In genomic region chr5:105761848-105762482, GRCm38 (mm10) we compare ENCODE assay signal across 9 mouse cellular contexts.
DNase-seq lines count a peak whose midpoint lies in the region; ATAC-seq lines count a peak whose summit lies in the region.
"Had no signal": no experiment of that assay in that cellular context is flagged by ENCODE, and none has a peak within 500 bp of the region (broad histone marks: within the 10 kb centered on the region; RNA-seq: fewer than 3 reads in every experiment).

No protein-coding gene starts in this region.

- H3K27me3 ChIP-seq in limb, embryonic 12.5 days, result no peaks in the 10 kb centered on the region
- no peaks in the 10 kb centered on the region for H3K27me3 ChIP-seq in limb, embryonic 10.5 days (ENCODE audit: low read depth, poor library complexity, severe bottlenecking)
- no peaks in the 10 kb centered on the region for H3K27me3 ChIP-seq in embryonic facial prominence, embryonic 14.5 days (replicated peaks; ENCODE audit: control insufficient read depth, insufficient read depth, low read length)
- H3K27me3 ChIP-seq in hindbrain, embryonic 14.5 days (ENCODE audit: control insufficient read depth, insufficient read depth, low read length), result no peaks in the 10 kb centered on the region
- no peaks in the 10 kb centered on the region for H3K27me3 ChIP-seq in stomach, embryonic 14.5 days (ENCODE audit: control insufficient read depth, insufficient read depth, low read length)
- no peaks in the 10 kb centered on the region for H3K27me3 ChIP-seq in kidney, embryonic 14.5 days (ENCODE audit: control insufficient read depth, insufficient read depth, low read length)
- H3K27me3 ChIP-seq: liver, embryonic 15.5 days had no signal

- H3K9ac ChIP-seq in limb, embryonic 12.5 days (replicated peaks), result no peak overlapping the region
- H3K9ac ChIP-seq in embryonic facial prominence, embryonic 14.5 days (ENCODE audit: low read depth, low read length), result no peak overlapping the region
- no peak overlapping the region for H3K9ac ChIP-seq in hindbrain, embryonic 14.5 days
- H3K9ac ChIP-seq in stomach, embryonic 14.5 days (replicated peaks; ENCODE audit: low read depth, low read length), result no peak overlapping the region
- no peak overlapping the region for H3K9ac ChIP-seq in kidney, embryonic 14.5 days (ENCODE audit: low read depth, low read length)
- H3K9ac ChIP-seq: liver, embryonic 15.5 days had no signal

- 34% methylated on average over 11 of the region's 11 CpGs for WGBS in limb, embryonic 12.5 days
- 45% methylated on average over 11 of the region's 11 CpGs for WGBS in limb, embryonic 10.5 days
- 26% methylated on average over 11 of the region's 11 CpGs for WGBS in embryonic facial prominence, embryonic 14.5 days
- WGBS in hindbrain, embryonic 14.5 days, result 20% methylated on average over 11 of the region's 11 CpGs
- 23% methylated on average over 11 of the region's 11 CpGs for WGBS in stomach, embryonic 14.5 days
- 58% methylated on average over 11 of the region's 11 CpGs for WGBS in kidney, embryonic 14.5 days

- no peak overlapping the region for H3K4me2 ChIP-seq in limb, embryonic 12.5 days
- peak overlapping the region; percentile 10; the same call in 1 of the 2 replicates for H3K4me2 ChIP-seq in embryonic facial prominence, embryonic 14.5 days (ENCODE audit: low read depth, low read length)
- H3K4me2 ChIP-seq in hindbrain, embryonic 14.5 days (replicated peaks), result no peak overlapping the region; the same call in 1 of the 2 replicates
- no peak overlapping the region for H3K4me2 ChIP-seq in stomach, embryonic 14.5 days (replicated peaks; ENCODE audit: low read depth, low read length)
- H3K4me2 ChIP-seq in kidney, embryonic 14.5 days (replicated peaks; ENCODE audit: low read depth, low read length), result no peak overlapping the region
- H3K4me2 ChIP-seq: liver, embryonic 15.5 days had no signal

- H3K4me3 ChIP-seq in limb, embryonic 12.5 days (replicated peaks), result no peak overlapping the region
- no peak overlapping the region for H3K4me3 ChIP-seq in limb, embryonic 10.5 days
- H3K4me3 ChIP-seq in embryonic facial prominence, embryonic 14.5 days (ENCODE audit: low read depth, low read length), result no peak overlapping the region
- no peak overlapping the region for H3K4me3 ChIP-seq in hindbrain, embryonic 14.5 days (replicated peaks; ENCODE audit: low read length)
- no peak overlapping the region for H3K4me3 ChIP-seq in stomach, embryonic 14.5 days (ENCODE audit: low read depth, low read length)
- no peak overlapping the region for H3K4me3 ChIP-seq in kidney, embryonic 14.5 days (ENCODE audit: low read length)
- H3K4me3 ChIP-seq: liver, embryonic 15.5 days had no signal

- 0 out of 2 replicates have a peak, but pooled peaks cover 2% of the 10 kb centered on the region for H3K36me3 ChIP-seq in limb, embryonic 12.5 days
- peaks cover 4% of the 10 kb centered on the region; the same call in 1 of the 2 replicates for H3K36me3 ChIP-seq in limb, embryonic 10.5 days
- H3K36me3 ChIP-seq in embryonic facial prominence, embryonic 14.5 days (ENCODE audit: control insufficient read depth, insufficient read depth, low read length), result no peaks in the 10 kb centered on the region
- H3K36me3 ChIP-seq in hindbrain, embryonic 14.5 days (replicated peaks; ENCODE audit: control insufficient read depth, insufficient read depth), result no peaks in the 10 kb centered on the region
- no peaks in the 10 kb centered on the region for H3K36me3 ChIP-seq in stomach, embryonic 14.5 days (ENCODE audit: control insufficient read depth, insufficient read depth, low read length)
- H3K36me3 ChIP-seq in kidney, embryonic 14.5 days (ENCODE audit: control insufficient read depth, insufficient read depth, low read length), result peaks cover 9% of the 10 kb centered on the region; the same call in 1 of the 2 replicates
- H3K36me3 ChIP-seq: liver, embryonic 15.5 days had no signal

- H3K27ac ChIP-seq in limb, embryonic 12.5 days, result 0 out of 2 replicates have a peak overlapping the region, but pooled peaks have one; percentile 41
- H3K27ac ChIP-seq in limb, embryonic 10.5 days, result no peak overlapping the region
- peak overlapping the region; percentile 59; the same call in 1 of the 2 replicates for H3K27ac ChIP-seq in embryonic facial prominence, embryonic 14.5 days (replicated peaks; ENCODE audit: low read depth, low read length)
- H3K27ac ChIP-seq in hindbrain, embryonic 14.5 days, result no peak overlapping the region
- peak overlapping the region; percentile 35; the same call in 1 of the 2 replicates for H3K27ac ChIP-seq in stomach, embryonic 14.5 days (ENCODE audit: low read length)
- no peak overlapping the region for H3K27ac ChIP-seq in kidney, embryonic 14.5 days (ENCODE audit: low read depth, low read length)
- H3K27ac ChIP-seq: liver, embryonic 15.5 days had no signal

- H3K4me1 ChIP-seq in limb, embryonic 12.5 days (replicated peaks), result peaks cover 27% of the 10 kb centered on the region
- peaks cover 37% of the 10 kb centered on the region for H3K4me1 ChIP-seq in limb, embryonic 10.5 days
- H3K4me1 ChIP-seq in embryonic facial prominence, embryonic 14.5 days (ENCODE audit: control insufficient read depth, insufficient read depth, low read length), result peaks cover 16% of the 10 kb centered on the region
- H3K4me1 ChIP-seq in hindbrain, embryonic 14.5 days (replicated peaks; ENCODE audit: control insufficient read depth, insufficient read depth, low read length), result peaks cover 17% of the 10 kb centered on the region
- H3K4me1 ChIP-seq in stomach, embryonic 14.5 days (ENCODE audit: control insufficient read depth, insufficient read depth, low read length), result peaks cover 11% of the 10 kb centered on the region
- H3K4me1 ChIP-seq in kidney, embryonic 14.5 days (ENCODE audit: control insufficient read depth, insufficient read depth, low read length), result peaks cover 19% of the 10 kb centered on the region

- ATAC-seq in limb, embryonic 12.5 days (ENCODE audit: insufficient number of reproducible peaks, insufficient read depth, low FRiP score, low TSS enrichment, low read depth), result no peak; the same call in 1 of the 2 replicates
- ATAC-seq in embryonic facial prominence, embryonic 14.5 days (ENCODE audit: low read depth), result peak; percentile 74
- ATAC-seq in hindbrain, embryonic 14.5 days (ENCODE audit: low FRiP score), result peak; percentile 55
- no peak; the same call in 1 of the 2 replicates for ATAC-seq in stomach, embryonic 14.5 days (ENCODE audit: insufficient number of reproducible peaks, insufficient read depth, low FRiP score, low read depth)
- no peak for ATAC-seq in kidney, embryonic 14.5 days (ENCODE audit: low FRiP score, low TSS enrichment)

- H3K9me3 ChIP-seq in limb, embryonic 12.5 days, result no peaks in the 10 kb centered on the region
- H3K9me3 ChIP-seq in limb, embryonic 10.5 days (replicated peaks), result no peaks in the 10 kb centered on the region
- H3K9me3 ChIP-seq in embryonic facial prominence, embryonic 14.5 days (ENCODE audit: control insufficient read depth, low read length), result no peaks in the 10 kb centered on the region
- no peaks in the 10 kb centered on the region for H3K9me3 ChIP-seq in hindbrain, embryonic 14.5 days (ENCODE audit: control insufficient read depth, low read length)
- H3K9me3 ChIP-seq in stomach, embryonic 14.5 days (ENCODE audit: control insufficient read depth, low read depth, low read length), result no peaks in the 10 kb centered on the region
- H3K9me3 ChIP-seq in kidney, embryonic 14.5 days (ENCODE audit: control insufficient read depth, low read length), result no peaks in the 10 kb centered on the region
- H3K9me3 ChIP-seq: liver, embryonic 15.5 days had no signal

- DNase-seq in limb, embryonic 10.5 days (ENCODE audit: low spot score), result no peak
- DNase-seq in embryonic facial prominence, embryonic 14.5 days (ENCODE audit: low spot score), result peak; percentile 91
- peak; percentile 77 for DNase-seq in hindbrain, embryonic 14.5 days (ENCODE audit: low spot score)
- DNase-seq in c-Kit-positive CD71-positive TER-119-positive erythroid progenitor cells, embryonic 14.5 days (ENCODE audit: low spot score), result no peak
- DNase-seq in kidney, postnatal 10 days, result no peak

Comparison
In these comparisons a context has a peak if more than half of its experiments do, and no peak if none do; other contexts are left out.
1. H3K27ac ChIP-seq: peak in limb, embryonic 12.5 days (single experiment), embryonic facial prominence, embryonic 14.5 days (single experiment) and stomach, embryonic 14.5 days (single experiment); none in limb, embryonic 10.5 days (single experiment), hindbrain, embryonic 14.5 days (single experiment) and kidney, embryonic 14.5 days (single experiment).
2. ATAC-seq: peak in embryonic facial prominence, embryonic 14.5 days (single experiment) and hindbrain, embryonic 14.5 days (single experiment); none in limb, embryonic 12.5 days (single experiment), stomach, embryonic 14.5 days (single experiment) and kidney, embryonic 14.5 days (single experiment).
3. DNase-seq: peak in embryonic facial prominence, embryonic 14.5 days (single experiment) and hindbrain, embryonic 14.5 days (single experiment); none in limb, embryonic 10.5 days (single experiment), c-Kit-positive CD71-positive TER-119-positive erythroid progenitor cells, embryonic 14.5 days (single experiment) and kidney, postnatal 10 days (single experiment).